Mouse (Mus musculus) olfactory bulb, adult 2 months (tissue): ENCODE measurements around the gene Gosr2.

Experiments used
- CTCF ChIP-seq: fragments of 200-500 bp; IDR thresholded peaks from 2 replicates; pipeline ENCODE4 v1.5.1; 2012; ENCODE audit warnings: low read depth, mild to moderate bottlenecking, low read length, moderate library complexity; ENCODE audit not compliant: insufficient read depth
- POLR2A ChIP-seq: fragments of 200-500 bp; IDR thresholded peaks from 2 replicates; pipeline ENCODE4 v1.6.1; 2012; ENCODE audit warnings: mild to moderate bottlenecking, low read depth, low read length, moderate library complexity; ENCODE audit not compliant: insufficient read depth

DNA sequence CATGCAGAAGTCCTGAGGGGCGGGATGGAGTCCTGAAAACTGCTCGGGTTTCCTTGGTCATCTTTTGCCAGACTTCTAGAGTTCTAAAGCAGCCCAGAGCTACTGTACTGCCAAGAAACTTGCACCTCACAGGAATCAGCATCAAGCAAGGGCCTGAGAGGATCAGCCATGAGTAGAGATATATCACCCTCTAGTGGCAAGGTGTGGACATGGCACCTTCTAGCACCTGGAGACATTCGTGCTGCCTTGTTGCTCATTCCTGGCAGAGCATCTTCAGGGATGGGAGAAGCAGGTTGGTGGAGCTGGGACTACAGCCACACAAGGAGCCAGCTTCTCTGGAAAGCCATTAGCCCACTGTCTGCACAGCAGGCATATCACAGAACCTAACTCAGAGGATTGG is 22.1 kb downstream of the Gosr2 start:
- peak; percentile 50 for TF ChIP-seq CTCF
- no peak for TF ChIP-seq POLR2A
